9 mouse cellular contexts compared by ENCODE assay signal in the genomic region with DNA sequence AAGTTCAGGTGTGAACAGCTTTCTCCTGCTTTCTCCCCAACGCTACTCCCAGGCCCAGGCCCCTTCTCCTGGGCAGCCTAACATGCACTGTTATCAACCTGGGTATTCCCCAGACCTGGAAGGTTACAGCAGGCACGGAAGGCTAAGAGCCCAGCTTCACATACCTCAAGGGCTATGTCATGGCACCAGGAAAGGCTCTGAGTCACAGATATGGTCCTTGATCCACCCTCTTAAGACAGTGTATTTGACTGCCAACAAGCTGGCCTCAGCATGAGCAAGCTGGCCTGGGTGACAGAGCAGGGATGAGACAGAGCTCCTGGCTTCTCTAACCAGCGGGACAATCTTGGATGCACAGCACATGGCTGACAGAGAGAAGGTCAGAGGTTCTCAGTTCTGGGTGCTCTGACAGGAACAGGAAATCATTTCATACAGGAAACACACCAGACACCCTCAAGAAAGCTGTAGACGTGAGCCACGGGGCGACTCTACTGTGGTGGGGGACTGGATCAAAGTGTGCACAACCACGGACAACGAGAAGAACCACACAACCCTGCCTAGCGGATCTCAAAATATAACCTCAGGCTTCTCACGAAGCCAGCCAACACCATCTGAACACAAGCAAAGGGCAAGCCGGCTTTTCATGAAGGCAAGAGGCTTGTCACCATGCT.
DNase-seq lines count a peak whose midpoint lies in the region; ATAC-seq and TF ChIP-seq lines count a peak whose summit lies in the region.
"Had no signal": no experiment of that assay in that cellular context is flagged by ENCODE, and none has a peak within 500 bp of the region (broad histone marks: within the 10 kb centered on the region; RNA-seq: fewer than 3 reads in every experiment).

No protein-coding gene starts in this region.

- DNase-seq in 3134 (ENCODE audit: extremely low read depth, insufficient read length, low spot score): peak; percentile 76
- DNase-seq in Patski (ENCODE audit: low read depth, low spot score): peak; percentile 62
- DNase-seq in lung, postnatal 25 days (ENCODE audit: low spot score): peak; percentile 76
- no peak for DNase-seq in left cerebral cortex, adult 11 months (ENCODE audit: low spot score)
- no peak for DNase-seq in retina, embryonic 14.5 days (ENCODE audit: low spot score)
- DNase-seq in ovary, postnatal 14 days (ENCODE audit: low spot score): no peak
- DNase-seq in cerebellum, postnatal 14 days: no peak

- 52% methylated on average over 11 of the region's 11 CpGs for WGBS in heart, embryonic 12.5 days

- no peak for TF ChIP-seq CTCF in Patski (IDR thresholded peaks at IDR 0.05)

- H3K4me1 ChIP-seq in heart, embryonic 12.5 days (replicated peaks): peaks cover 87% of the 10 kb centered on the region

- peak overlapping the region; percentile 97 for H3K27ac ChIP-seq in heart, embryonic 12.5 days (ENCODE audit: poor library complexity, severe bottlenecking)

- H3K27me3 ChIP-seq in Patski: no peaks in the 10 kb centered on the region
- no peaks in the 10 kb centered on the region for H3K27me3 ChIP-seq in heart, embryonic 12.5 days (replicated peaks)

- peak overlapping the region; percentile 52 for H3K4me2 ChIP-seq in heart, embryonic 12.5 days

- in situ Hi-C loops in Patski (cut with MboI; ENCODE audit: low pct_unique_long_range_greater_than_20kb): no loop called here

- CTCF ChIA-PET in Patski (lab: Charles Lee): interaction anchor here (1.4 to 2.6 kb wide), 3 partner anchors 11 to 37 kb away, joined by 3 to 8 read pairs (median 3); no protein-coding TSS in a partner anchor

- no peak overlapping the region for H3K4me3 ChIP-seq in heart, embryonic 12.5 days
- H3K4me3 ChIP-seq: erythroblast, embryonic 14.5 days had no signal

- POLR2A ChIA-PET in Patski (lab: Charles Lee): interaction anchor here (0.8 kb wide), 1 partner anchor 20 kb away, joined by 3 read pairs; no protein-coding TSS in a partner anchor

- H3K36me3 ChIP-seq in heart, embryonic 12.5 days: no peaks in the 10 kb centered on the region; the same call in 1 of the 2 replicates

- peak overlapping the region; percentile 61 for H3K9ac ChIP-seq in heart, embryonic 12.5 days

- H3K9me3 ChIP-seq in heart, embryonic 12.5 days (replicated peaks): no peaks in the 10 kb centered on the region

- peak; percentile 89 for ATAC-seq in Patski
- peak; percentile 71 for ATAC-seq in heart, embryonic 12.5 days (ENCODE audit: insufficient number of reproducible peaks, low FRiP score)

Comparison
In these comparisons a context has a peak if more than half of its experiments do, and no peak if none do; other contexts are left out.
1. DNase-seq: peak in 3134 (single experiment), Patski (single experiment) and lung, postnatal 25 days (single experiment); none in left cerebral cortex, adult 11 months (single experiment), retina, embryonic 14.5 days (single experiment), ovary, postnatal 14 days (single experiment) and cerebellum, postnatal 14 days (0 of 2).